Mouse (Mus musculus): ENCODE data around the gene Hexim1.

Hexim1 gene

GRCm38 (mm10) chr11:103119609-103120008 lies 3.6 kb downstream of the Hexim1 start:
- no peak for DNase-seq

DNA sequence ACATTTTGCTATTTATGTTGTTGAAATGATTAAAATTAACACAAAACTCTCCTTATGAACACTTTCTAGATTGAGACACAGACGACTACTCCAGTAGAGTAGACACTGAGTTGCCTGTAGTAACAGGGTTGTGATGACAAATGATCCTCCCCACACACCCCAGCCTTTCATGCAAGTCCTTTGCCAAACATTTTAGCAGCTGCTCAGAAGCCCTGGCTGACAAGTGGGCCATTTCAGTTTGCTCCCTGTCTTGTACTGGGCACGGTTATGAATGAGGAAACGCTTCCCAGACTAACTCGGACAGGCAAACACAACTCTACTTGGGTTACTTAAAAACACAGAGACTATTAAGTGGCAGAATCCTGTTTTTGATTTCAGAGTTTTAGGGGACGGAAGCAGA lies 4.3 kb downstream of the Hexim1 start:
- no peak for DNase-seq

DNA sequence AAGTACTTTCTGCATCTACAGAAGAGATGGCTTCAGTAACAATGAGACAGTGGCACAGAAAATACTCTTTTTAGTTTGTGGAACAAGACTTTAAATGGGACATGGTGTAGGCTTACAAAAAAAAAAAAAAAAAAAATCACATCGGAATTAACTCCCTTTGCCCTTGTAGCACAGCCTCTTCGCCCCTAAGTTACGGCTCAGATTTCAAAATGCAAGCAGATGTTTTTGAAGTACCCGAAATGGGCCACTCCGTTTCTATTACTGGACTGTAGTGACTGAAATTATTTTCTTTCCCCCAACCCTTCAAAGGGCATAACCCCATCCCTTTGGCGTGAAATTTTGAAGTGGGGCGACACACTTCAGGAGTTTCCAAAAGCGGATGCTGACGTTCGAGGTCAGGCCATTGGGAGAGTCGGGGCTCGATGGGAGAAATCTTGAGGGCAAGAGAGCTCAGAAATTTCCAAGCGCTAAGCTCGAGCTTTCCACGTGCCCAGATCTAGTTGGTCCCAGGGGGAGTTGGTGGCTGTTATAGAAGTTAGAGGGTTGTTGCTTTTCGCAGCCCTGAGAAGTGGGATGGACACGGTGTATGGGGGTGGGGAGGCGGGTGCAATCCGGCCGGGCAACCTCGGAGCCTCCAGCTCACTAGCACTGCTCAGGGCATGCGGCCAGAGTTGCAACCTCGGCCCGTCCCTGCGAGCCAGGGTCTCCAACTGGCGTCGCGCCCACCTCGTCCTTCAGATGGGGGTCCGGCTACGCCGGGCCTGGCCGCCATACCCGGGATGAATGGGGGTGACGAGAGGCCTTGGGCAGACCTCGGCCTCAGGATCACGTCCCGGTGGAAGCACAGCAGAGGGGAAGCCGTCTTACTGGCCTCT lies 15.9 kb downstream of the Hexim1 start, which contains the start of gene Hexim2:
Gene Hexim2 (plus strand): TSS at position 729 of the 875 bp plus-strand sequence.
- no peak for DNase-seq

DNA sequence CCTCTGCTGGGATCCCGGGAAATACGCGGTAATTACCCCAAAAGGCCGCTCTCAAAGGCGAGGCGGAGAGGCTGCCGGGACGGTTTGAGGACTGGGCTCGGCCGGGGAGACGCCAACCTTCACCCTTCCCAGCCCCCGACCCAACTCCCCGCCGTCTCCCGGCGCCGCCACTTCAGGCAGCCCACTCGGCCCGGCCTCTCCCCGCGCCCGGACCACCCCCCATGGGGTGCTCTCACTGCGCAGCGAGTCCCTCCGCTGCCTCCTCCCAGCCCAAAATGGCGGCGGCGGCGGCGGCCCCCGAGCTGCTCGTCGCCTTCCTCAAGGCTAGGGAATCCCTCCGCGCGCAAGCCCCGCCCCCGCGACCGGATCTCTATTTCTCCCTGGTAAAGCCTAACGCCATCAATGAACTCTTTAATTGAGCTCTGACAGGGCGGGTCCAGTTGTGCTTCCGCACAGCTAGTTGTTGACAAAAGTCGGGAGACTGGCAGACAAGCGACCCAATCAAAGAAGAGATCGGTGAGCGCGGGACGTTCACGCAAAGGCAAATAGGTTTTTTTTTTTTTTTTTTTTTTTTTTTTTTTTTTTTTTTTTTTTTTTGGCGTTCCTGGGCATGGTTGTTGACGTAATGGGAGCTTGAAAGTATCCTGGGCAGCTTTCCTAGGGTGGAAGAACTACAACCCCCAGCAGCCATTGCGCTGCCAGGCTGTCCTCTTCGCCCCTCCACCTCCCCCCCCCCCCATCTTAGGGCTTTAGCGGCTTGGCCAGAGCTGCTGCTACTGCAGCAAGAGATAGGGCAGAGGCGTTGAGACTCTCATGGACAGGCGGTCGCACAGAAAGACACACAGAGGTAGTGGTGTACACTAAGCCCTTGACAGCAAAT lies 16.8 kb downstream of the Hexim1 start:
- peak; percentile 99 to 100 for DNase-seq

GRCm38 (mm10) chr11:103133456-103134185 lies 17.6 kb downstream of the Hexim1 start:
- no peak for DNase-seq

- DNase-seq: no peak
These were observed 18.2 kb downstream of the Hexim1 start for GRCm38 (mm10) chr11:103134221-103134620.

- no peak for DNase-seq
These were observed 20.1 kb downstream of the Hexim1 start for GRCm38 (mm10) chr11:103136039-103136577.

DNA sequence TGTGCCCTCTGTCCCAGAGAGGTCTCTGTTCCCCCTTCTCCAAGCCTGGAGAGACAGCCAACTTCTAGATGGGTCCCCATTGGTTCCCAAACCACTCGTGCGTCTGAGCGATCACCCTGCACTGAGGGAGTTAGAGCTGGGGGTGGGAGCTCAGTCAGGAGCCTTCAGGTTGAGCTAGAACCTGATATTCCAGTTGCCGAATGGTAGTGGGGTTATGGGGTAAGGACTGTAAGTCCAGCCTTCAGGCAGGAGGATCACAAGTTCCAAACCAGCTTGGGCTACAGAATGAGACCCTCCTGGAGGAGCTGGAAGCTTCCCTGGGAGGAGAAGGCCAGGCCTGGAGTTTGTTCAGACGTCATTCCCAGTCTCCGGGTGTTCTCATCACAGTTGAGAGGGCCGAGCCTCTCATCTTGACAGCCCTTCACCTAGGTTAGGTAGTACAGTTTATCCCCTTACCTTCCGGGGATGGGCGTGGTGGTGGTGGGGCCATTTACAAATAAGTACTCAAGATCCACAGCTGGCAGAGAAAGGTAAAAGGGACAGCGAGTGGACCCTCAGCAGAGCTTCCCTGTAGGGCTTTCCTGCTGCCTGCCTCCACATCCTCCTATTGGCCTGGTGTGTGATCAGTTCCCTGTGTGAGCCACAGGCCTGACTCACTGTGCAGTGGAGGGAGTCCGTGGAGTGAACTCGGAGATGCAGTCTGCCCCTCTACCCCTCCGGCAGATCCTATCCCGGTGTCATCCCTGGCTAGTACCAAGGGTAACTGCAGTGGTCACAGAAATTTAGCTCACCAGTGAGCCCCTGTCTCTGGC lies 24.1 kb downstream of the Hexim1 start:
- DNase-seq: no peak

DNA sequence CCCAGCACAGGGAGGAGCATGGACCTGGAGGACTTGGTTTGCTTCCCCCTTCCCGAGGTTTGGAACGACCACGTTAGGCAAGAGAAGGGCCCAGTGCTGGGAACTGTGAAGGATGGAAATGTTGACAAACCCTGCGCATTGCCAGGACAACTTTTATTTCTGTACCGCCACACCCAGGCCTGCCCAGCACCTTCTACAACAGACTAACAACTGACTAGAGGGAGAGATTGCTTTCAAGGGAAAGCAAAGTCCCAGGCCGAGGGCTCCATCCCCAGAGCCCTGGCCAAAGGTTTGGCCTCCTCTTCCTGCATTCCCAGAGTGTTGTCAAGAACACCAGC lies 24.7 kb downstream of the Hexim1 start:
- no peak for DNase-seq

DNA sequence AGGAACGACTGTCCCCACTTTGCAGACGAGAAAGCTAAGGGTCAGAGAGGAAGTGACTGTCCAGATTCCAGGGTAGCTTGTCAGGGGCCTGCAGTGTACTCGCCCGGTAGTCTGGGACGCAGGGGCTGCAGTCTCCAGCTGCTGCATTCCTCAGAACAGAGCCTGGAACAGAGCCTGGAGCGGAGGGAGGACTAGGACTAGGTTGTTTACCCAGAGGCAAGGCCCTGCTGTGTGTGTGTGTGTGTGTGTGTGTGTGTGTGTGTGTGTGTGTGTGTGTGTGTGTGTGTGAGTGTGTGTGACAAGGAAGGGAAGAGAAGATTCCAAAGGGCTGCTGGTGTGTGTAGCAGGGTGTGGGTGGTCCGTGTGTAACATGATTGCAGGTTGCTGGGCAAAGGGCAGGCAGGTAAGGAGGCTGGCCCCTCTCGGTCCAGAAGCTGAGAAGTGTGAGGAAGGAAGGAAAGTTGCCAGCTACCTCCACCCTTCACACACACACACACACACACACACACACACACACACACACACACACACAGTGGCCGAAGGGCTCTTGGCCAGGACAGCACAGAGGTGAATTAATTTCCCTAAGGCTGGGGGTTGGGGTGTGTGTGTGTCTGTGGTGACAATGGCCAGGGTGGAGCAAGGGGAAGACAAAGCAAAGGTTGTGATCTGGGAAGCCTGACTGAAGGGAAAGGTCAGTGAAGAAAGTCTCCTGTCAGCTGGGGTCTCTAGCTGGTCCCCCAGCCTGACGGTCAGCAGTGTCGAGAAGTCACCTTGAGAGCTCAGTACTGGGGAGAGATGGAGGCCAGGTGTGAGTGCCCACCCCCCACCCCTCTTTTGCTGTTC lies 25.3 kb downstream of the Hexim1 start:
- DNase-seq: no peak

DNA sequence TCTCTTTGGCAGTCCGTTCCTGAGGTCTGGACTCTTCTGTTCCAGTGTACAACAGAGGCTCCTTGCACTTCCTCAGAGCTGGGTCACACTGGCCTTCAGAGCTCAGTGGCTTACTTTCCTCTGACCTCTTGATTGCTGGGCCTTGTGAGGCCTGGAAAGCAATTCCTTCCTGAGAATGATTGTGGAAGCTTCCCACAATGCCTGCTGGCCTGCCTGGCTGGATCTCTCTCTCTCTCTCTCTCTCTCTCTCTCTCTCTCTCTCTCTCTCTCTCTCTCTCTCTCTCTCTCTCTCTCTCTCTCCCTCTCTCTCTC lies 25.9 kb downstream of the Hexim1 start:
- no peak for DNase-seq

GRCm38 (mm10) chr11:103142441-103143182 lies 26.6 kb downstream of the Hexim1 start:
- peak; percentile 46 to 50 for DNase-seq

DNA sequence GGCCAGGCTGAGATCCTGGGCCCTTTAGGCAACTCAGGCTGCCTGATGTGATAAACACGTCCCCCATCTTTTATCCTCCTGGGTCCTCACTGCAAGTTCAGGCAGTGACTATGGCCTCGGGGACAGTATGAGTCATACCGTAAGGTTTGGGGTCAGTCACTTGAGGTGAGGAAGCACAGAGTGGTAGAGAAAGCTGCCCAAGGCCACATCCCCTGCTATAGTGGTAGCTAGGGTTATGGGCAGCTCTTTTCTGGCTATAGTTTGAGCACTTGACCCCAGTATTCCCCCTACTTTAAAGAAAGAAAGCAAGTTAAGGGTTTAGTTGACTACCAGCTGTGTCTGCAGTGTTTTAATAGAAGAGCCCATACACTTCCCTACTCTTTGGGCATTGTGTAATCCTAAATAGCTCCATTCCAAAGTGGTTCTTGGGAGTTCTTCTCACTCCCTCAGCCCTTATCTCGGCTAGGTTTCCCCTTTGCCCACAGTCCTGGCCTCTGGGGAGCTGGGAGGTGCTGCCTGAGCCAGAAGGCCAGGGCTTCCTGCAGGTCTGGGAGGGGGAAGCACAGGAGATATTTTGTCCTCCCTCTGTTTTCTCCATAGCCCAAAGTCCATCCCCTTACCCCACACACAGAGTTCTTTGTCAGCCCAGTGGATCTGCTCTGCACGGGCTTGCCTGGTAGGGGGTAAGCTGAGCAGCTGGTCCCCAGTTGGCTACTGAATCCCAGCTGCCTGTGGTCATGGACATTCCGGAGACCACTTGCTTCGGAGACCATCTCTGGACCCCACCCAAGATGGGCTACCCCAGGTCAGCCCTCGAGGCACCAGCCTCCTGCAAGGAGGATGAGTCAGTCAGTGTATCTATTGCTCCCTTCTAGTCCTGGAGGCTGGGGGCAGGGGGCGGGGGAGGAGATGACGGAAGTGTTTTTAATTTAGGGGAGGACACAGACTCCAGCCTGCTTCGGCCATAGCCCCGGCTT lies 28.6 kb downstream of the Hexim1 start:
- DNase-seq: no peak

- no peak for DNase-seq
These were observed 30.4 kb downstream of the Hexim1 start for GRCm38 (mm10) chr11:103146386-103146785.

DNA sequence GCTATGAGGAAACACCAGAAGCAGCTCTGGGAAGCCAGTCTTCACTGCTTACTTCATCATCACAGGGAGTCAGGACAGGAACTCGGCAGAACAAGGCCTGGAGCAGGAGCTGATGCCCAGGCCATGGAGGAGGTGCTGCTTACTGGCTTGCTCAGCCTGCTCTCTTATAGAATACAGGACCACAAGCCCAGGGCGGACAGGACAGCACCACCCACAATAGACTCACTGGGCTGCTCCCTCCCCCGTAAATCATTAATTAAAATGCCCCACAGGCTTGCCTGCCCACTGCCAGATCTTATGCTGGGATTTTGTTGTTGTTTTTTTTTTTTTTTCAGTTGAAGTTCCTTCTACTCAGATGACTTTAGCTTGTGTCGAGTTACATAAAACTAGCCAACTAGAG lies 31.7 kb downstream of the Hexim1 start:
- DNase-seq: no peak

DNA sequence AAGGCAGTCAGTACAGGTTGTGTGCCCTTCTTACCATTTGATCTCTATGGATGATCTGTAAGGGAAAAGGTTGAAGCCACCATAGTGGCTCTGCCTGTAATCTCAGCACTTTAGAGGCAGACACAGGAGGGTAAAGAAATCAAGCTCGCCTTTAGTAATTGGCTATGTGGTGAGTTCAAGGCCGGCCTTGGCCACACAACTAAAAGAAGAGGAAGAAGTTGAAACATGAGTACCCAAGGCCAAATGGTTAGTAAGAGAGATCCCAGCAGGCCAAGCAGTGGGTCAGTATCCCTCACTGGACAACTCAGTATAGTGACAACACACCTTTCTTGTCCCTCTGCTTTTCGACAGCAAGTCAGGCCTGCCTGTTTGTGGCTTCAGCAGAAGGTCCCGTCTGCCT lies 33.7 kb downstream of the Hexim1 start:
- no peak for DNase-seq

- peak; percentile 79 to 95 for DNase-seq
These were observed 42.8 kb downstream of the Hexim1 start for GRCm38 (mm10) chr11:103158621-103159478.

DNA sequence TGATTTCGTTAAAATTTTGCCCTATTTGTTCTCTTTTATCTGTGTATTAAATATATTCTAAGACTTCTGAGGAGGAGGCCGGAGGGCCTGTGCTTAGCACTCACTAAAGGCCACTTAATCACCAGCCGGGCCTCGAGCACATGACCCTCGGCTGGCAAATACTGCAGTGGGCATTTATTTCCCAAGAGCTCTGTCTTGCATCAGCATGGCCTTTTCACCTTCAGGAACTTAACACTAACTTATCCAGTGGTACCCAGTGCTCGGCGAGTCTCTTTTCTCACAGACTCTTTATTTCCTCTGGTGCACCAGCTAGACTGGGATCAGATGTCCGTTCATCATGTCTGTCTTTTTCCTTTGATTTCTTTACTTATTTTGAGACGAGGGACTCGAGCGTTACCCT lies 44.7 kb downstream of the Hexim1 start:
- DNase-seq: no peak

Data from spleen, adult 18-20 months (tissue).